Mouse (Mus musculus): ENCODE data around the gene Acoxl. TPM values are rescaled to one million over a fixed set of nuclear protein-coding genes. Genes with fewer than 3 reads are reported as not detected.

Gene Acoxl
- polyA plus RNA-seq, 1 experiment, result not detected

DNA sequence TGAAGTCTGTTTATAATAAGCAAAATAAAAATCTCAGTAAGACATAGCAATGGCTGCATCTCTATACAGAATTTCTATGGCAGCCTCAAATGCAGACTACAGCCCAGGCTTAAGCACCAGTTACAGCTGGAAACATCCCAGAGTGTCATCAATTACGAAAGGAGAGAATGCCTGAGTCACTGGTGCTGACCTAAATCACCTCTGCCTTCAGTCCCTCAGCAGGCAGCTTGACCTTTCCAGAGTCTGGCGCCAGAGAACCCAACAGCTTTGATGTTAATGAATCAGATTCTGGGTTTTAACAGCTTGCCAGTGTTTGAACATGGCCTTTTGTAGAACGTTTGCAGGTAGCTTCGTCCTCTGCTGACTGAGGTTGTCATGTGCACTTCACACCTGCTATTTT lies 193.4 kb downstream of the Acoxl start:
- Histone ChIP-seq H3K4me3 (replicated peaks; ENCODE audit: control insufficient read depth, low read depth, low read length) (no peak overlapping the region), H3K4me1 (ENCODE audit: control insufficient read depth, insufficient read depth, low read length) (no peaks in the 10 kb centered on the region; the same call in 1 of the 2 replicates), H3K27ac (ENCODE audit: control insufficient read depth, insufficient read depth, low read depth, low read length, poor library complexity) (no peak overlapping the region)
- TF ChIP-seq POLR2A (IDR thresholded peaks at IDR 0.05; ENCODE audit: borderline replicate concordance, control insufficient read depth, low read depth, low read length) (no peak), CTCF (IDR thresholded peaks at IDR 0.05; ENCODE audit: control insufficient read depth, insufficient read depth, low read length) (no peak)
- 73% methylated on average over 4 of the region's 4 CpGs for WGBS

GRCm38 (mm10) chr2:128033503-128033902 lies 194.8 kb downstream of the Acoxl start:
- Histone ChIP-seq H3K4me3 (replicated peaks; ENCODE audit: control insufficient read depth, low read depth, low read length) (no peak overlapping the region), H3K4me1 (ENCODE audit: control insufficient read depth, insufficient read depth, low read length) (no peaks in the 10 kb centered on the region), H3K27ac (ENCODE audit: control insufficient read depth, insufficient read depth, low read depth, low read length, poor library complexity) (no peak overlapping the region)
- 67% methylated on average over 3 of the region's 3 CpGs for WGBS
- TF ChIP-seq POLR2A (IDR thresholded peaks at IDR 0.05; ENCODE audit: borderline replicate concordance, control insufficient read depth, low read depth, low read length) (no peak), CTCF (IDR thresholded peaks at IDR 0.05; ENCODE audit: control insufficient read depth, insufficient read depth, low read length) (no peak)

DNA sequence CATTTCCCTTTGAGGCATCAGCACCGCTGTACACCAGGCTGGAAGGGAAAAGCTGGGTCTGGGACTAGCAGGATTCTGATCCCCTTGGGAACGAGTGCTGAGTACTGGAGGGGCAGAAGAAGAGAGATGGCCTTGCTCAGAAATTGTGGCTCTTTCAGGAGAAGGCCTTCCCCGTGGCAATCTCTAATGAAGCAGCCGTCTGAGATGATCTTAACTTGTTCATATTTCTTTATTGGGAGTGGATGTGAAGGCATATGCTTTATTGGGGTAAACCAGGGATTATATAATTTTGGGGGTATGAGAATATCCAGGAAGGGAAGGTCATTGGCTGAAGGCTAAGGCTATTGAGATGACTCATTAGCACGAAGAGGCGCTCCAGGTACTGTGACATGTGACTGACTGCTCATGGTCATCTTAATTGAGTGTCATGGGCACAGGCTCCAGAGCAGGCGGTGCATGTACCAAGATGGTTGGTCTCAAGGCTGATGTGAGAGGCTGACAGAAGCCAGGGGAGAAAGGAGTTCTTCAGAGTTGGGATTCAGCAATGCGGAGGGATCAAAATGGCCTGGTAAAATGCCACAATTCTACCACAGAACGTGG lies 195.5 kb downstream of the Acoxl start:
- no peak overlapping the region for H3K27ac ChIP-seq (ENCODE audit: control insufficient read depth, insufficient read depth, low read depth, low read length, poor library complexity)
- no peak overlapping the region for H3K4me3 ChIP-seq (replicated peaks; ENCODE audit: control insufficient read depth, low read depth, low read length)
- TF ChIP-seq CTCF (IDR thresholded peaks at IDR 0.05; ENCODE audit: control insufficient read depth, insufficient read depth, low read length) (no peak), POLR2A (IDR thresholded peaks at IDR 0.05; ENCODE audit: borderline replicate concordance, control insufficient read depth, low read depth, low read length) (no peak)
- WGBS, result 87% methylated on average over 9 of the region's 9 CpGs
- no peaks in the 10 kb centered on the region for H3K4me1 ChIP-seq (ENCODE audit: control insufficient read depth, insufficient read depth, low read length)

DNA sequence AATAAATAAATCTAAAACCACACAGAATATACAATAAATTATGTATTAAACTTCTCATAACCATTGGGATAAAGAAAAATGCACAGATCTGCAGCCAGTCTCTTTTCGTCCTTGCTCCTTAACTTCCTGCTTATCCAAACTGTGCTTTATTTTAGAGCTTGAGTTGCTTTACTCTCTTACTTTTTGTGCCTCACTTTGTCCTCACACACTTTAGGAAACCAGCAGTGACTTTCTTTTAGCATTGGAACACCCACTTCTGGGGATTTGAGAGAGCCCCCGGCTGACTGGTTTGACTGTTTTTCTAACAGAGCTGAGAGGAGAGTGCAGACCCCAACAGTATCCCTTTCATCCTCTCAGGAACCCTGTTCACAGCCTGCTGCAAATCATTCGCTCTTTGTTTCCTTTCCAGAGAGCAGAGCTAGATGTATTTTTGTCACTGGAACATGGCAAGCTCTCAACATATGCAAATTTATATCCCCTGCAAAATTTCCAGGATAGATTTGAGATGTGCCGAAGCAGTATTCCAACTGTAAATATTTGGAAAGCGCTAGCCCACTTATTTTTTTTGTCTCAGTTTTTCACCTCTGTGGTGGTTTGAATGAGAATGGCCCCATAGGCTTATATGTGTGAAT lies 199.7 kb downstream of the Acoxl start:
- Histone ChIP-seq H3K4me3 (replicated peaks; ENCODE audit: control insufficient read depth, low read depth, low read length) (no peak overlapping the region), H3K27ac (ENCODE audit: control insufficient read depth, insufficient read depth, low read depth, low read length, poor library complexity) (no peak overlapping the region), H3K4me1 (ENCODE audit: control insufficient read depth, insufficient read depth, low read length) (no peaks in the 10 kb centered on the region)
- WGBS, result 86% methylated on average over 5 of the region's 5 CpGs
- no peak for TF ChIP-seq CTCF (IDR thresholded peaks at IDR 0.05; ENCODE audit: control insufficient read depth, insufficient read depth, low read length)

DNA sequence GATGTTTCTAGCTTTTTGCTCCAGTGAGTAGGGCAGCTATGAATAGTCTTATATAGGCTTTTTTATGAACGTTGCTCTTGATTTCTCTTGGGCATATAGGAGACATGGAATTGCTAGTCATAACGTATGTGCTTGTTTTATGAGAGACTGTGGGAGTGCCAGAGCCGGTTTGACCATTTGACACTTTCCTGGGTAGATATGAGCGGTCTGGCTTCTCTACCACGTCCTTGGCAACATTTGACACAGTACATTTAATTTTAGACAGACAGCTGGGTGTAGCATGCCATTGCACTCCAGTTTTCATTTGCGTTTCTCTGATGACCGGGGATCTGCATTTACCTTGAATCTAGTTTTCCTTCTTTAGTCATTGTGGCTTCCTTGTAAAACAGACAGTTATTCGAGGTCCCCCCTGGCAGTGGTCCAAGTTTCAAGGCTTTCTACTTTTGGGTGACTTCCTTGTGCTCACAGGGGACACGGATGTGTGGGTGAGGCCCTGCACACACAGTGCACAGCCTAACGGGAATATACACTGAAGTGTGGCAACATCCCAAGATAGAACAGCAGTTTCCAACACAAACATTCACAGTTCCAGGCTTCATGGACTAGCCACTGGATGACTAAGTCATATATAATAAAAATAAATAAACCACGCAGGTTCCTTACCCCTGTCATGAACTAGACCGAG lies 202.5 kb downstream of the Acoxl start:
- H3K27ac ChIP-seq (ENCODE audit: control insufficient read depth, insufficient read depth, low read depth, low read length, poor library complexity), result no peak overlapping the region
- H3K4me1 ChIP-seq (ENCODE audit: control insufficient read depth, insufficient read depth, low read length), result no peaks in the 10 kb centered on the region
- TF ChIP-seq POLR2A (IDR thresholded peaks at IDR 0.05; ENCODE audit: borderline replicate concordance, control insufficient read depth, low read depth, low read length), result no peak
- no peak for TF ChIP-seq CTCF (IDR thresholded peaks at IDR 0.05; ENCODE audit: control insufficient read depth, insufficient read depth, low read length)
- WGBS, result 20% methylated on average over 12 of the region's 12 CpGs
- no peak overlapping the region for H3K4me3 ChIP-seq (replicated peaks; ENCODE audit: control insufficient read depth, low read depth, low read length)

GRCm38 (mm10) chr2:128046454-128046853 lies 207.8 kb downstream of the Acoxl start:
- no peak for TF ChIP-seq CTCF (IDR thresholded peaks at IDR 0.05; ENCODE audit: control insufficient read depth, insufficient read depth, low read length)
- no peak for TF ChIP-seq POLR2A (IDR thresholded peaks at IDR 0.05; ENCODE audit: borderline replicate concordance, control insufficient read depth, low read depth, low read length)
- 33% methylated on average over 4 of the region's 4 CpGs for WGBS
- no peak overlapping the region for H3K4me3 ChIP-seq (replicated peaks; ENCODE audit: control insufficient read depth, low read depth, low read length)
- H3K27ac ChIP-seq (ENCODE audit: control insufficient read depth, insufficient read depth, low read depth, low read length, poor library complexity), result no peak overlapping the region
- no peaks in the 10 kb centered on the region for H3K4me1 ChIP-seq (ENCODE audit: control insufficient read depth, insufficient read depth, low read length)

DNA sequence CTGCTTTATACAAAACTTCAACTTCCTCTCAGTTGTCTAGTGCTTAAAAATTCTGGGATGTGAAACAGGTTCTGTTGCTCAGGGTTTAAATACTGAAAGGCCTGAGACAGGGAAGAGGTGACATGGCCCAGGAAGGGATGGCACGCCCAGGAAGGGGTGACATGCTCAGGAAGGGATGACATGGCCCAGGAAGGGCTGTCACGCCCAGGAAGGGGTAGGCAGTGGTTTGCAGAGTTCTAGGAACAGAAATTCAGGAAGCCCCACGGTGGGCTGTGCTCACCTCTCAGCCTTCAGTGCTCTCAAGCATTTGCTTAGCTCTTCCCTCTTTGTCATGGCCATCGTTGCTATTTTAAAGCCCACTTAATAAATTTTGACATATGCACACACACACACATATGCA lies 216.2 kb downstream of the Acoxl start:
- Histone ChIP-seq H3K4me1 (ENCODE audit: control insufficient read depth, insufficient read depth, low read length) (peaks cover 4% of the 10 kb centered on the region; the same call in 1 of the 2 replicates), H3K4me3 (replicated peaks; ENCODE audit: control insufficient read depth, low read depth, low read length) (no peak overlapping the region), H3K27ac (ENCODE audit: control insufficient read depth, insufficient read depth, low read depth, low read length, poor library complexity) (0 out of 2 replicates have a peak overlapping the region, but pooled peaks have one; percentile 1)
- TF ChIP-seq CTCF (IDR thresholded peaks at IDR 0.05; ENCODE audit: control insufficient read depth, insufficient read depth, low read length) (no peak), POLR2A (IDR thresholded peaks at IDR 0.05; ENCODE audit: borderline replicate concordance, control insufficient read depth, low read depth, low read length) (no peak)
- 15% methylated on average over 4 of the region's 4 CpGs for WGBS

- Histone ChIP-seq H3K4me1 (ENCODE audit: control insufficient read depth, insufficient read depth, low read length) (peaks cover 9% of the 10 kb centered on the region), H3K4me3 (replicated peaks; ENCODE audit: control insufficient read depth, low read depth, low read length) (no peak overlapping the region), H3K27ac (ENCODE audit: control insufficient read depth, insufficient read depth, low read depth, low read length, poor library complexity) (no peak overlapping the region)
- WGBS, result 27% methylated on average over 5 of the region's 5 CpGs
- TF ChIP-seq POLR2A (IDR thresholded peaks at IDR 0.05; ENCODE audit: borderline replicate concordance, control insufficient read depth, low read depth, low read length) (no peak), CTCF (IDR thresholded peaks at IDR 0.05; ENCODE audit: control insufficient read depth, insufficient read depth, low read length) (no peak)
Measured at GRCm38 (mm10) chr2:128057872-128058271, 219.2 kb downstream of the Acoxl start.
